Mouse (Mus musculus) CD8-positive naive resting alpha-beta T cell, adult 57 days (primary cell): Measurements from ENCODE around the gene Faap100. TPM values are rescaled to one million over a fixed set of nuclear protein-coding genes. Genes with fewer than 3 reads are reported as not detected.

Experiments
- total RNA-seq: library from RNA; stranded (reverse); gene quantifications from one replicate; pipeline ENCODE4 v1.2.4, GENCODE M21; 2023

The Faap100 gene
- 19.7 TPM for total RNA-seq

GRCm38 (mm10) chr11:120378611-120379540, at the start of gene Faap100:
Gene Faap100 (minus strand): TSS chr11:120378764.

GRCm38 (mm10) chr11:120361295-120361694, 17.3 kb downstream of the Faap100 start, which contains the start of gene Fscn2:
Gene Fscn2 (plus strand): TSS chr11:120361534.

DNA sequence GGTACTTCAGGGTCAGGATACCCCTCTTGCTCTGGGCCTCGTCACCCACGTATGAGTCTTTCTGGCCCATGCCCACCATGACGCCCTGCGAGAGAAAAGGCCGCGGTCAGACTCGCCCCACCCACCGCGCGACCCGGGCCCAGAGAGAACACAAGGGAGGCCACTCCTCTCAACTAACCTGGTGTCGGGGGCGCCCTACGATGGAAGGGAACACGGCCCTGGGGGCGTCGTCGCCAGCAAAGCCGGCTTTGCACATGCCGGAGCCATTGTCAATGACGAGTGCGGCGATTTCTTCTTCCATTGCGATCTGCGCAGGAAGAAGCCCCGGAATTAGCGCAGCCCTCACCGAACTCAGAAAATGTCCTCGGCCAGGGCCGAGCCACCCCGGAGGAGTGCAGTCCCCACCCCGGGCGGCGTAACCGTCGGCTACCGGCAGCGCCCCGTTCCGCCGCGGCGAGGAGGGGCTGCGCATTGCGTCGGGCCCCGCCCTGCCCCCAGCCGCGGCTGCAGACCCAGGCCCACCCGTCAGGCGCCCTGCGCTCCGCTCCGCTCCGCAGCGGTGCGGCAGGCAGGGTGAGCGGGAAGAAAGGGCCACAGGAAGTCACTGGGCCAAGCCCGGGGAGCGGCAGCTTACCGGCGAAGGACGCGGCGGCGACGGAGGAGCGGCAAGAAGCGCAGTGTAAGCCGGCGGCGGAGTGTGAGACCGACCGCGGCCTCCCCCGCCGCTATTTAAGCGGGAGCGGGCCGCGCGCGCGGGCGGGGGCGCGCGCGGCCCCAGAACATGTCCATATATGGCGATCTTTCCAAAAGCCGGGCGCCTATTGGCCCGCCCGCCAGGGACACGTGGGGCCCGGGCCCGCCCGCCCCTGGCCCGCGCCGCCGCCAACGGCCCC, 30.5 kb downstream of the Faap100 start, which contains the start of gene Actg1:
Gene Actg1, minus strand, starts transcription at position 752 of the 893 bp plus-strand sequence.

Other genes starting within 250 kb of the Faap100 start
- gene Slc38a10, start 227.4 kb downstream of the Faap100 start, total RNA-seq, result 106 TPM
- 0.24 TPM for gene Bahcc1, start 145.8 kb downstream of the Faap100 start, total RNA-seq
- gene Actg1, start 30.2 kb downstream of the Faap100 start, total RNA-seq, result 1,479 TPM
- not detected for gene Fscn2, start 17.2 kb downstream of the Faap100 start, total RNA-seq
- gene Nploc4, start 58.9 kb upstream of the Faap100 start, total RNA-seq, result 45.7 TPM
- 14.2 TPM for gene Tspan10, start 63.9 kb upstream of the Faap100 start, total RNA-seq
- gene Pde6g, start 74.7 kb upstream of the Faap100 start, total RNA-seq, result 0.77 TPM
- 2.9 TPM for gene Oxld1, start 79.3 kb upstream of the Faap100 start, total RNA-seq
- gene Ccdc137, start 79.4 kb upstream of the Faap100 start, total RNA-seq, result 28.4 TPM
- gene Arl16, start 88.8 kb upstream of the Faap100 start, total RNA-seq, result 10.8 TPM
- gene Mrpl12, start 105.8 kb upstream of the Faap100 start, total RNA-seq, result 36.0 TPM
- gene Slc25a10, start 113.1 kb upstream of the Faap100 start, total RNA-seq, result 11.0 TPM
- gene Gcgr, start 151.9 kb upstream of the Faap100 start, total RNA-seq, result not detected
- gene Mcrip1, start 171.0 kb upstream of the Faap100 start, total RNA-seq, result 41.2 TPM
- gene Ppp1r27, start 172.4 kb upstream of the Faap100 start, total RNA-seq, result not detected
- gene P4hb, start 194.5 kb upstream of the Faap100 start, total RNA-seq, result 159 TPM
- gene Arhgdia, start 202.9 kb upstream of the Faap100 start, total RNA-seq, result 371 TPM
- gene Alyref, start 219.6 kb upstream of the Faap100 start, total RNA-seq, result 93.3 TPM
- gene Anapc11, start 219.7 kb upstream of the Faap100 start, total RNA-seq, result 84.8 TPM
- 3.2 TPM for gene Npb, start 229.7 kb upstream of the Faap100 start, total RNA-seq
- 121 TPM for gene Pcyt2, start 239.2 kb upstream of the Faap100 start, total RNA-seq
- gene Sirt7, start 246.5 kb upstream of the Faap100 start, total RNA-seq, result 126 TPM